Mouse (Mus musculus) common myeloid progenitor, adult 5-6 weeks (primary cell): ENCODE data around the gene Spesp1. TPM values are rescaled to one million over a fixed set of nuclear protein-coding genes. Genes with fewer than 3 reads are reported as not detected.

ENCODE experiments used
- ATAC-seq: replicated peaks from 2 replicates; pipeline ENCODE4 v1.8.0; 2016; ENCODE audit warnings: low read depth, mild to moderate bottlenecking, moderate TSS enrichment, inconsistent platforms; ENCODE audit not compliant: poor library complexity, severe bottlenecking
- total RNA-seq: library from RNA; stranded (forward); fragments of 200-1000, 187-1606 nt; gene quantifications from 2 replicates; pipeline ENCODE4 v1.2.3, GENCODE M21; 2017

The Spesp1 gene
- not detected in 2 replicates for total RNA-seq

DNA sequence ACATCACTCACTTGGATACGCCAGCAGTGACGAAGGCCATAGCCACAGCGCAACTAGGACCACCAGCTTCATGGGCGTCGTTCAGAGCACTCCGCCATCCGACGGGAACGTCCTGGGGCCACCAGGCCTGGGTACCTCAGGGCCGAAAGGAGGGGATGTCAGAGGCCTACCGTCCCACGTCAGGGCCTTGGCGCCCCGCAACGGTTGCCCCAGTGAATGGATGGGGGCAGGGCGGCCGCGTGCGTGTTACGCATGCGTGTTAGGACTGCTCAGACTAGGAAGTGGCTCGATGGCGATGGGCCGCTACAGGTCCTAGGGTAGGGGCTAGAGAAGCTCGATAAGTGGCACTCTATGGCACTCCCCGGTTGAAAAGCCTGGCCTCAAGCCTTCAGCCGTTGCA, at the start of gene Spesp1:
Spesp1 (minus strand) TSS at position 218 of the 400 bp plus-strand sequence.
- ATAC-seq = no peak

DNA sequence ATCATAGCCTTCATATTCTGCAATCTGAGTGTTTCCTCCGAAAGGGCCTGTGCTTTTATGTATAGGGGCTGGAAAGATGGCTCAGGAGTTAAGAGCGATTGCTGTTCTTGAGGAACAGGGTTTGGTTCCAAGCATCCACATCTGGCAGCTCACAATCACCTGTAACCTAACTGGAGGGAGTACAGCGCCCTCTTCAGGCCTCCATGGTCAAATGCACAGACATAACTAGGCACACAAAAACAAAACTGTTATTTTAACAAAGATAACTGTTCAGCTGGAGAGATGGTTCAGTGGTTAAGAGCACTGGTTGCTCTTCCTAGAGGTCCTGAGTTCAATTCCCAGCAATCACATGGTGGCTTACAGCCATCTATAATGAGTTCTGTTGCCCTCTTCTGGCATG, 44.0 kb upstream of the Spesp1 start:
- ATAC-seq = no peak

DNA sequence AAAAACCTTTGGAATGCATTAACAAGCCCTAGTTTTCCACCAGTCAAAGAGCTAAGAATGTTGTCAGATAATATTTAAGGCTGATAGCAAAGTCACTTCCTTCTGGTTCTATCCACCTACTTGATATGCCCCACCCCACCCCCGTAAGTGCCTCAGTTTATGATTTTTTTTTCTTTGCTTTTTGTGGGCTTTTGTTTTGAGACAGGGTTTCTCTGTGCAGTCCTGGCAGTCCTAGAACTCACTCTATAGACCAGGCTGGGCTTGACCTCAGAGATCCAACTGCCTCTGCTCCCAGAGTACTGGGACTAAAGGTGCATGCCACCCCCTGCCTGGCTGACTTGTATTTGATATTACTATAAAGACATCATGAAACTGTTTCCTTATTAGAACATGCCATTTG, 41.8 kb upstream of the Spesp1 start:
- no peak for ATAC-seq

DNA sequence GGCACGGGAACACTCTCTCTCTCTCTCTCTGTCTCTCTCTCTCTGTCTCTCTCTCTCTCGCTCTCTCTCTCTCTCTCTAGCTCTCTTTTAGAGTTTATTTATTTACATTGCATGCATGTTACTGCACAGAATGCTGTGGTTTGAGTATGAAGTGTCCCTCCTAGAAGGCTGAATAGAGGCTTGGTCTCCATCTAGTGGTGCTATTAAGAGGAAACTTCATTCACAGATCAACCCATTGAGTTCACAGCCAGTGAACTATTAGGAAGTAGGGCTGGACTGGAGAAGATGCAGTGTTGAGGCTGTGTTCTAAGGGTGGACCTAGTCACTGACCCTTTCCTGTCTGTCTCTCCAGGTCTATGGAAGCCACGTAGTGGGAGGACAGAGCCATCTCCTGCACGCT, 36.7 kb upstream of the Spesp1 start:
- ATAC-seq = no peak

DNA sequence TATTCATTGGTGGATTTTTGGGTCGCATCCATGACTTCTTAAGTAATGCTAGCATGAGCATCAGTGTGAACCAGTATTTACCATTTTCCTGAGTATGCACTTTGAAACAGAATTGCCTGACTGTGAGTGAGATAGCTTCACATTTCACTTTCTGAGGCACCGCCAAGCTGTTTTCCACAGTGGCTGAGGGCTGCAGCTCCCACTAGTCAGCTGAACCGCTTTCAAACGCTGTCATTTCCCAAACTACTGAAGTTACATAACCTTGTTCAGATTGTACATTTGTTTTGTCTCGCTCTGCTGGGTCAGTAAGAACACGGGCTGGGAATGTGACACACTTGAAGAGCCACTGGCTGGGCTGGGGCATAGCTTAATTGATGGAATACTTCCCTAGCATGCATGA, 33.5 kb upstream of the Spesp1 start:
- ATAC-seq = no peak

DNA sequence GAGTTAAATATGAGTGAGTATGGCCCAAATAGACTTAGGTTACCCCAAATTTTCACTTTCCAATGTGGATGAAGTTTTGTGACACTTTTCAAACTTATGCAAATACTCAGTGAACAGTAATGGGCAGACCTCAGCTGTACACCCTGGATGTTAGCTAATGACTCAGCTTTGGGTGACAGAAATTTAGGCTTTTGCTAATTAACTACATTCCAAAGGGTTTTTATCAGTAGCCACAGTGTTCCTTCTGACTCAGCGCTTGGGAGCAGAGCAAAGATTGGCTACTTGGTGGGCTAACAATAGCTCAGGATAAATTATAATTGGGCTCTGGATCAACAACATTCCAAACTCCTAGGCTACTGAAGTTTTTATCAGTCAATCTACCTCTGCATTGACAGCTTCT, 14.9 kb upstream of the Spesp1 start:
- no peak for ATAC-seq

DNA sequence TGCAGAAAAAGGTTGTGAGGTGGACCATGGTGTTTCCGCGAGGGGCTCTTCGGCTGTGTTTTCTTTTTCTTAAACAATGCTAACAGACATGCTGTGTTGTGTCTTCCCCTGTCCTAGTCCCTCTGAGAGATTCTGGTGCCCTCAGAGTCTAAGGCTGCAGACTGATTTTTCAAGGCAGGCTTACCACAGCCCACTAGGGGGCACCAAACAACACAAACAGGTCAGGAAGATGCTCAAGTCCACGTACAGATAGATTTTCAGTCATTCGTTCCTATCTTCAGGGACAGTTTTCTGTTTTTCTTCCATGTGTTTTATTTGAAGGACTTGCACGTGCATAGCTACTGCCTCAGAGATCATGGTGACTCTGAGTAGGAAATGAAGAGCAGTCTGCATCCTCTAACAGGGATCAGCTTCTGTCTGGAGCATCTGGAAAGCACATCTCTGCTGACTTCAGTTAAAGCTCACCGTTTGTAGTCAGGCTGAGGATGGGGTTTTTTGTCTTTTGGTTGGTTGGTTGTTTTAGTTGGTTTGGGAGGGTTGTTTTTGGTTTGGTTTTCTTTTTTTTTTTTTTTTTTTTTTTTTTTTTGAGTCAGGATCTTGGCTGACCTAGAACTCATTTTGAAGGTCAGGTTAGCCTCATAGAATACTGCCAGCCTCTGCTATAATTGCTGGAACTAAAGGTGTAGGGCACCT, 13.1 kb upstream of the Spesp1 start:
- peak; percentile 71 for ATAC-seq

DNA sequence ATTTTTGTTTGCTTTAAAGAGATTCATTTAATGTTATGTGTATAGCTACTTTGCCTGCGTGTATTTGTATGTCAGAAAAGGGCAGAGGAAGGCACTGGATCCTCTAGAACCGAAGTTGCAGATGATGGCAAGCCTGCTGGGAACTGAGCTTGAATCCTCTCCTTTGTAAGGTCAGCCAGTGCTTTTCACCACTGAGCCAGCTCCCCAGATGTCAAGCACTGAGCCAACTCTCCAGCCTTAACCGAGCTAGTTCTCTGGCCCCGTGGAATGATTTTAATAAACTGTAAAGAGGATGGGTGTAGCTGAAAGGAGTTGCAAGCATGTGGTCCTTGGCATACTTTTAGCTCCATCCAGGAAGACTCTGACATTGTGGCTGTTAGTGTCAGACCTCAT, 5.6 kb upstream of the Spesp1 start:
- no peak for ATAC-seq

DNA sequence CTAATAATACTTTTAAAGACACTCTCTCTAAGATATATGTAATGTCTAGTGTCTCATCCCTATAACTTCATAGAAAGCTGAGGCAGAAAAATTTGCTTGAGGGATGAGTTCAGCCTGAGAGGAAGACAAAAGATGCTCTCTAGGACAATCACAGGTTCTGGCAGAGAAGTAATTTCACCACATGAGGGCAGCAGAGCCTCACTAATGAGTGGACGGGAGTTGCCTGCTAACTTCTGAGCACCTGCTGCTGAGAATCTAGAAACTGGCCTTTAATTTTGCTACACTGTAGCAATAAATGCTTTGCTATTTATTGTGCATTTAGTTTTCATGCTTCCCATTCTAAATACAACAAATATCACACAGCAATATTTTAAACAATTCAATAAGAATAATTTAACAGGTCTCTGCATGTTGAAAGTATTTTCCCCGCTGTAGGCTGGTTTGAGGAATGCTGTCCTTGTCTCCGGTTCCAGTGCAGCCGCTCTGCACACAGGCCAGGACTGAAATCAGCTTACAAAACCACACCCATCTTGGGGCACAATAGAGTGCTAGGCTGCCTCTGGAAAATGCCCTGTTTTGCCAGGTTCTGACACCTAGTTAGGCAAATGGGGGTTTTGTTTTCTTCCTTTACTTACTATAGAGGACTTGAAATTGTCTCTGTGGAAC, 5.1 kb upstream of the Spesp1 start:
- ATAC-seq = peak; percentile 87

DNA sequence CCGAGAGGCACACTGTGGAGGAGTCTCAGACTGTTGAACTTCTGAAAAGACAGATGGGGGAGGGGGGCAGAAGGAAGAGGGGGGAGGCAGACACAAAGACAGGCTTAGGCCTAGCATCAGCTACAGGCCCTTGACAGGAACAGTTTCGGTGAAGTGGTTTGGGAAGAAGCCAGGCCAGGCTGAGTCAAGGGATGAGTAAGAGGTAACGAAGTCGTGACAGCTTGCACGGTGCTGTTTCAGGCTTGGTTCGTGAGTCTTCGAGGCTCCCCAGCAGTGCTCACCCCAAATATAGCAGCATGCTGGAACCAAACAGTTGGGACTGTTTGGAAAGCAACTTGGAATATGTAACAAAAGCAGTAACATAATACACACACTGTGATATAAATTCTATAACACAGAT, 2.3 kb upstream of the Spesp1 start:
- no peak for ATAC-seq

DNA sequence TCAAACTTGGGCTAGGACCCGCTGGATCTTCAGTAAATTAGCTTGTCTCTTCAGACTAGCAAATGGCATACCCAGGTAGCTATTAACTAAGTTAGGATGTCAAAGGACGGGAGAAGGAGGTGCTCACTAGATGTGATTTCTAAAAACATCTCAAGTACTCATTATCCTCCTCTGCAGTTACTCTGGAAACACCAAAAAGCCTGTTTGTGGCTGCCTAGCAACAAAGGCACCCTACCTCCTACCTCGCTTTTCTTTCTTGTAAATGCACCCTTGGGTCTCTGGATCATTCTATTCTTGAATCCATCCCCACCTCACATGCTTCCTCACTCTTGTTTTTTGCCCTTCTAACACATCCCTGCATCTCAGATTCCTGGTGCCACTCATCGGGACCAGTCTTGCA, 5.1 kb downstream of the Spesp1 start:
- ATAC-seq = no peak

DNA sequence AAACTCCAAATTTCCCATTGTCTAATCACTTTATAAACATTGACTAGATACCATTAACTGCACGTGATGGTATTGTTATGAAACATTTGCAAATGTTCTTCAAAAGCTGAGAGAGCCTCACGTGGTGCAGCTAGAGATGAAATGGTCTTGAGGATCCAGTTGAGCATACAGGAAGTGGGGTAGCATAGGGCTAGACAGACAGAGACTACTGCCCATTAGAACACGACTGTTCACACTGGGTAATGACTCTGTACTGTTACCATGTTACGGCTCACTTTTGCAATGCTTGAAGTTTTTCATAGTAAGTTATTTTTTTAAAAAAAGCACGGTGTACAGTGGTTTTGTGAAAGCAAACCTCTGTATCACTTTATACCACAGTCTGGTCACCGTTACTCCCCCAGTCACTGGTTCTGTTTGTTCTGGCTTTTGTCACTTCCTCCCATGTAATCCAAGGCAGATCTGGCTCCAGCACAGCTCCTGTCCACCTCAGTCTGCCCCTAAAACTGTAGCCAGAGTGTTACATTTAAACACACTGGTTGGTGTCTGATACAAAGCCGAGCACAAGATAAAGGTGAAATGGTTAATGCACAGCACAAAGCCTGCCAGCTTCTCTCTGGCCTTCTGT, 11.1 kb downstream of the Spesp1 start:
- peak; percentile 56 for ATAC-seq

DNA sequence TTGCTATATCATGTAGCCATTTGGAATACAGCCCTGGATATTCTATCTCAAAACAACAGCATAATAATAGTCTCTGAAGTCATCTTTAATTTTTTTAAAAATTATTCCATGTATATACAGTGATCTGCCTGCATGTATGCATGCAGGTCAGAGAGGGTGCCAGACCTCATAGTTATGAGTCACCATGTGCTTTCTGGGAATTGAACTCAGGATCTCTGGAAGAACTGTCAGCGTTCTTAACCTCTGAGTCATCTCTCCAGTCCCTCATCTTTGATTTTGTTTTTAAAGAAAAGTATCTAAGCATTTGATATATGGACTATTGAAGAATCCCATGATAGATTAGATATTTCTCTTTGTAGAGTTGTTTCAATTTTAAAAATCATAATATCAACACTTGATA, 12.8 kb downstream of the Spesp1 start:
- ATAC-seq = no peak

DNA sequence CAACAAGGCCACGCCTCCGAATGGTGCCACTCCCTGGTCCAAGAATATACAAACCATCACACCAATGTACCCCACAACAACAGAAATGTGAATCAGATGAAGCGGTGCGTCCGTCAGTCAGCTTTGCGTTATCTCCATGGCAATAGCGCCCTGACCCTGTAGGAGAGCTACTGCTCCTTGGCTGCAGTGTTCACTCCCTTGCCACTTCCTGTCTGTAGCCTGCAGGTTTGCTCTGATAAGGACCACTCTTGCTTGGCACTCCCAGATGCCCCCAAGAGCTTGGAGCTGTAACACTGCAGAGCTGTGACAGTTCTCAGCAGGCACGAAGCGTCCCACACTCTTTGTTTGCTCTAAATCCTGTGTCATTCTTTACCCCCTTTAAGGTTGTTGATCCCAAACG, 16.7 kb downstream of the Spesp1 start:
- peak; percentile 98 for ATAC-seq

DNA sequence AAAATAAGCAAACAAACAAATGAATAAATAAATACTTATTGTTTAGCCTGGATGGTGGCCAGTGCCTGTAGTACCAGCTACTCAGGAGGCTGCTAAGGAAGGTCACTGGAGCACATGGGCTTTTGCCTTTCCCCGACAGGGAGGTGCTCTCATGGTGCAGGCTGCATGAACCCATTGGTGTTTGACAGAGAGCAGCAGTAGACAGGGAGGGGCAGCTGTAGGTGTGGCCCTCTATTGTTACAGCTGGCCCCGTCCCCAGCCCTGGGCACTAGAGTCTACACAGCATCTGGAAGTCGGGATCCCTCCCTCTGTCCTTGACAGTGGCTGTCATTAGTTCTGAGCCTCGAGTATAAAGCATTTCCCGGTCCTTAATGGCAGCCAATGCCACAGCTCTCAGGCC, 18.4 kb downstream of the Spesp1 start:
- ATAC-seq = no peak

DNA sequence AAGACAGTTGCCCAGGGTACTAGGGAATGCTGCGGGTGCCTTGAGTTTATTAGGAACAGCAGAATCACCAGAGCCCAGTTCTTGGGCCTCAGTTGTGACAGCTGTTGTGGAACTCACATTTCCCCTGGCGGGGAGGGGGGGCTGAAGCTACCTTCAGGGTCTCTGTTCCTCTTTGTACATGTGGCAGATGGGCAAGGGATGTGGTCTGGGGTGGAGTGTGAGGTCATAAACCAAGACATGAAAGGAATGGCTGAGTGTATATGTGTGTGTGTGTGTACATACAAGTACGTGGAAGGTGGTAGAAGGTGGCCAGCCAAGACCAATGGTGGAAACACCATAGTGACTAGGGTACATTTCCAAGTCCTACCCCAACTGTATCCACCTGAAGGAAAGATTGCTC, 20.6 kb downstream of the Spesp1 start:
- peak; percentile 63 for ATAC-seq

DNA sequence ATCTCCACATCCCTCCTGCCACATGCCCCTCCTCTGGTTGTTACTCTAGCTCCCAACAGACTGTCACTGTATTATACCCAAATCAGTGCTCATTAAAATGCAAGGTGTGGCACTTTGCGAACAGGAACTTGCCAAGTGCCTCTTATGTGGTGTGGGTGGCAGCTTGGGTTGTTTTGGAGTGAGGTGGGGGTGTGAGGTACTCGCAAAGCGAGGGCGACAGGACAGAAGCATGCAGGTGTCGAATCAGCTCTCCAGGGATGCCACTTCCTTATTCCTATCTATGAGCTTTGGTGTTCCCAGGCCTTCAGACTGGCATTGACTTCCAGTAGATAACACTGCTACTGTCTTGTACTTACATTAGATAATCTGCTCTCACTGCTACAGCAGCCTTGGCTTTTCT, 21.0 kb downstream of the Spesp1 start:
- ATAC-seq = peak; percentile 4; the same call in 1 of the 2 replicates

DNA sequence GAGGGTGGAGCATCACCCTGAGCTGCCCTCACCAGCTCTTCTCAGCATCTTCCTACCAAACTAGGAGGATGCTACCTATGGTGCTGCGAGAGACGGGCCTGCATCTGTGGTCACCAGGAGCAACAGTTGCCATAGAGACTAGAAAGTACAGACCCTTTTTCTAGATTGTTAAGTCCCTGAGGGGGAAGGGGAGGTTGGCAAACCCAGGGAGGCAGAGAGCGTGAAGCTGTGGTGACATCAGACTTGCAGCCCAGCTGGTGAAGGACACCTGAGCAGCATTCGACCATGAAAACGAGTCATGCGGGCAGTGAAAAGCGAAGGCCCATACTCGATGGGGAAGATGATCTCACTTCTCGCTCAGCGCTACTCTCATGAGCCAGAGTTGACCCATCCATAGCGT, 24.0 kb downstream of the Spesp1 start:
- no peak for ATAC-seq

DNA sequence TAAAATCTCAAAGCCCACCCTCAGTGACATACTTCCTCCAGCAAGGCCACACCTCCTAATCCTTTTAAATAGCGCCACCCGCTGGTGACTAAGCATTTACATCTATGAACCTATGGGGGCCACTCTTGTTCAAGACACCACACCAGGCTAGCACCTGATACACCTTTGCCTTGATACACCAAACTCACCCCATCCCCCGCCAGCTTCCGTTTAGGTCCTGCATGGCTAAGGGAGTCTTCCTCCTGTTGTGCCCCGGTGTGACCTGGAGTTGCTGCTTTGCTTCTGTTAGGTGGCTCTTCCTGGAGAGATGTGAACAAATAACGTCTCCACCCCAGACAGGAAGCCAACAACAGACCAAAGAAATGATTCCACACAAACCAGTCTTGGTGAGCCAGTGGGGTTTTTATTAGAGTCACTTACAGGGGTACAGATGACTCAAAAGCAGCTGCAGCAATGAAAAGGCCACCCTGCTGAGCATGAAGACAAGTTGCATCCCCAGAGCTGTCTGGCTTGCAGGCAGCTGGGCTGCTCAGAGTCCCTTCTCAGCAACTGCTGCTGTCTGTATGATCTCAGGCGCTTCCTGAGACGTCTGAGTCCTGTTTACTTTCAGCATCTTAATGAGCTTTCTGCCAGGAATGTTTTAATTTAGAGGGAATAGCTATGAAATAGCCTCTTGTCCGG, 26.0 kb downstream of the Spesp1 start:
- no peak for ATAC-seq

DNA sequence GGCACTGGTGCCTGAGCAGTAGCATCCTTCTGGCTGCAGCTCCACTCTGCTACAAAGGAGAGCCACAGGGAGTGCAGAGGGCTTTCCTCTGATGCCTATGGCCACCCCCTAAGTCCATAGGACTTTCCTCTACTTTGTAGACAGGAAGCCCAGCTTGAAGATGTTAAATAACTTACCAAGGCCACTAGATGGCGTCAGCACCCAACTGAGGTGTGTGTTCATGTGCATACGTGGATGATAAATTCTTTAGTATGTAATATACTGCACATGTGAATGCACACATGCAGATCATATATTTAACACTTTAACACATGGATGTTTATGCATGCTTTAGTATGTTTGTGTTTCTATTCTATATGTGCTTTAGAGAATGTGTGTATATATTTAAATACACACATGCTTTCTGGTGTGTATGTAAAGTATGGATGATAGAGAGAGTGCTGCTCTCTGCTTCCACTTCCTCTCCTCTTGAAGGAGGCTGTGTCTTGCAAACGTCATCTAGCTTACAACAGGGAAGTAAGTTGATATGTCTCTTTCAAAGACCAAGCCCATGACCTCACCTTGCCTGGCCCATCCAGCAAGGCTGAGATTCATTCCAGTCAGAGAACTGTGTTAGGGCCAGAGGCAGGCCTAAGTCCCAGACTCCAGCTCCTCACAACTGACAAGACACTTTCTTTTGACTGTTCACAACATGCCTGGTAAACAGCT, 28.1 kb downstream of the Spesp1 start:
- peak; percentile 69 for ATAC-seq
